Mouse (Mus musculus) activated CD4-positive, CD25-positive, alpha-beta regulatory T cell, adult 4 months (primary cell): ENCODE measurements around the gene Pus7l. TPM values are rescaled to one million over a fixed set of nuclear protein-coding genes. Genes with fewer than 3 reads are reported as not detected.

Experiments used
- ATAC-seq: one replicate; pipeline ENCODE4 v1.8.0; 2017
- polyA plus RNA-seq, 2 experiments: library from polyadenylated mRNA; unstranded; fragments of 100-300 nt; shearing (Covaris generic); gene quantifications; one replicate each; pipeline ENCODE4 v1.2.1; 2017

The Pus7l gene
- polyA plus RNA-seq, 2 experiments from 2014 or later, result 7.1 to 8.7 TPM

- ATAC-seq, result no peak
Observed at GRCm38 (mm10) chr15:94475975-94476374, 67.4 kb downstream of the Pus7l start.

Other genes starting within 250 kb of the Pus7l start
- under 1 TPM in 1 of 2 experiments, not detected in 1; 0.17 TPM for gene Adamts20, start 78.1 kb downstream of the Pus7l start, polyA plus RNA-seq
- gene Irak4, start 96 bp upstream of the Pus7l start, polyA plus RNA-seq, result 10 to 100 TPM; 31.4 to 37.2 TPM
- gene Twf1, start 46.3 kb upstream of the Pus7l start, polyA plus RNA-seq, result 10 to 100 TPM; 52.6 to 60.0 TPM
- under 1 TPM in 1 of 2 experiments, not detected in 1; 0.49 TPM for gene Tmem117, start 85.7 kb upstream of the Pus7l start, polyA plus RNA-seq